Mouse (Mus musculus) retina, adult 2 months (tissue): ENCODE data around the gene Gm10320.

Source experiments
- DNase-seq: peaks from one replicate; pipeline ENCODE4 v3.0.0-alpha.2; 2012; ENCODE audit warnings: low read depth, low spot score

The Gm10320 gene

DNA sequence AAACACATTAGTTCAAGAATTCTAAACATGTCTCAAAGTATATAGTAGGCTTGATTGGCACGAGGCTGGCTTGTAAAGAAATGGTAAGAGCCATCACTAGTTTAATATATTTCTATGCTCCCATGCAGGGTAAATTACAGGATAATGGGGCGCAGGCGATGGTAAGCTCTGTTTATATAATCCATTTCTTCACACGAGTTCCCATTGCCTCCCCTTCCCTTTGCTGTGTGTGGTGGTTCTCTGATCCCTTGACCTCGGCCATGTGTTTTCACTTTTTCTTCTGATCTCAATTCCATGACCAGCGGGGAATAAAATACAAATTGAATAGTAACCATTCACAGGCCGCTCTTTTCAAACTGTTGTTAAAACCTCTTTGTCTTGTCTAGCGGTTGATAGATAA is 11.8 kb upstream of the Gm10320 start:
- no peak for DNase-seq

DNA sequence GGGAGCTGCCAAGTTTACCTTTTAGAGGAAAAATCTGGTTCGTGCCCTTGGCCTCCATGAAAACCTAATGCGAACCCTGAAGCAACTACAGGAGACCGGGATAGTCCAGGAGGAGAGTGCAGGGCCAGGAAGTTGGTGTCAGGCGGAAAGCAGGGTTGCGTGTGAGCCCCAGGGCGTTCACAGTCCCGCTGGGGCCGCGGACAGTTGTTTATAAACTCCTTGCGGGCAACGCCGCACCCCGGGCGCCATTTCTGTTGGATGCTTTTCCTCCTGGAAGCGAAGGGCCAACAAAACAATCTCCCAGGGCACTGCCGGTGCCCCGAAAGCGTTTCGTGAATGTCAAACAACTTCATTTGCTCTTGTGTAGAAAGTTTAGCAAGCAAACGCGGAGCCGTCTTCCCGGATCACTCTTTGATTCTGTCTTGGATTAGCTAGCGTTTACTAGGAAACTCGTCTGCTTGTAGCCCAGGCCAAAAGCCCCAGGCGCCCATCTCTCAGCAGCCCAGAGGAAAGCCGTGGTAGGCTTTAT is 11.1 kb upstream of the Gm10320 start:
- DNase-seq: no peak

DNA sequence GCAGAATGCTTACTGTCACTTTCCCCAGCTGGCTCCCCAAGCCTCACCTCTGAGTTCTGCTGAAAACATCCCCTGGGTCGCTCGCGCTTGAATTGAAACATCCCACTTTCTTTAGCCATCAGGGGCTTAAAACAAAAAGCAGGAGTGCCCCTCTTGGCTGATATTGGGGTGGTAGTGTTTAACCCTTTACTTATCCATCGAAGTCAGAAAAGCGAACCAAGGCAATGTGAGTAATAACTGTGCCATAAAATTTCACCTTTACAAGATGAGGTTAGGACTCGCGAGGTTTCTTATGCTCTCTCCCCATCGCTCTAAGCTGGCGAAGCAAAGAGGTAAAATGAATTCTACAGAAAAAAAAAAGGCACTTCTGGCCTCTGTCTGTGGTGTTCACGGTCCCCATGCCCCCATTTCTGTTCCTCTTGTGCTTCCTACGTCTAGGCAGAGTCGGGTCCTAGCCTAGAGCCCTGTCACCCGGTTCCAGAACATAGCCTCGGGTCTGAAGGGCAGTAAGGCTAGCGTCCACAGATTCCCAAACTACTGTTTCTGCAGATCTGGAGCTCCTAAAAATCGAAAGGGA is 10.5 kb upstream of the Gm10320 start:
- no peak for DNase-seq

DNA sequence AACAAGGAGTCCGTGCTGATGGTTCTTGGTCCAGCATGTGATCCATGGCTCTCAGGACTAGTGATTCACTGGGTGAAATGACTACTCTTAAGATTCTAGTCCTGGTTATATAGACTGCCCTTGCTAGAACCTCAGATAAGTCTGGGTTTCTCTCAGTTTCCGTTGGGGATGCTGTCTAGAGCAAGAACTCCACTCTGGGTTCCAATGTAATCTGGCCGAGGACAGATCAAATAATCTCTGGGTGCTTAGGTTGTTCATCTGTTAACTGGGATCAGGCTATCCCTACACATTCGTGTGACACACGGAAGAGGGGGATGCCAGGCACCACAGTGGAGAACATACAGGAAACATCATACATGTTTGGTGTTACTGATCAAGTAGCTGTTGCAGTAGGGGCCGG is 9.5 kb upstream of the Gm10320 start:
- DNase-seq: no peak

DNA sequence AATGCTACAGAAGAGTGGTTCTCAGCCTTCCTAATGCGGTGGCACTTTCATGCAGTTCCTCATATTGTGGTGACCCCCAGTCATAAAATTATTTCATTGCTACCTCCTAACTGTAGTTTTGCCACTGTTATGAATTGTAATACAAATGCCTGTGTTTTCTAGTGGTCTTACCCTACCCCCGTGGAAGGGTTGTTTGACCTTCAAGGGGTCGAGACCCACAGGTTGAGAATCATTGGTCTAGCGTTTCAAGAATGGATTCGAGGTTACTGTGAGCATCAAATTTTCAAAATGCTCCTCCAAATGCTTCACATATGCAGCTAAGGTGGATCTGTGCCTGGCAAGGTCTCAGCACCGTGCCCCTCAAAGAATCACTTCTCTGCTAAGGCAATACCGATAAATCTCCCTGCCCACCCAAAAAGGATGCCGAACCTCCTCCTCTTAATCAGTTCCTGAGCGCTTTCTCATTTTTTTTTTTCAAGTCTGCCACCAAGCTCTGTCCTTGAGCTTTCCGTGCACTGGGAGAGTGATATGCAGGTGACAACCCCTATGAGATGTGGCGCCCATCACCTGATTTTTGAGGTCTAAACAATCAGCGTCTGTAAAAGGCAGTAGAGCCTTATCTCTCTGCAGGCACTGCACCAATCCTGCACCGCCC is 8.8 kb upstream of the Gm10320 start:
- no peak for DNase-seq

DNA sequence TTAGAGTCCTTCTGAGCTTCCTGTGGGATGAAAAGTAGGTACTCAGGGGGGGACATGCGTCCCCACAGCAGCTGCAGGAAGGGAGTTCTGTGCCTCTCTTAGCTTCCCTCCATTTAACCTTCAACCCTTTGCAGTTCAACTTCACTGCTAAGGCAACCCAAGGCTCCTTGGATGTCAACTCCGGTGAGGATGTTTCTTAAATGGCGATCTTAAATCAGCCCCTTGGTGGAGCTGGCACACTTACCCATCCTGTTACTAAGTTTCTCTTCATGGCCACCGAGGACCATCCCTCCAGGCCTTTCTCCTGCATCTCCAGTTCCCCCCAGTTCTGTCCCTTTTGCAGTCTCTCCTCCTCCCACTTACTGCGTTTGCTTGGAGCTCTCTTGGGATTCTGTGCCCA is 6.8 kb upstream of the Gm10320 start:
- no peak for DNase-seq

DNA sequence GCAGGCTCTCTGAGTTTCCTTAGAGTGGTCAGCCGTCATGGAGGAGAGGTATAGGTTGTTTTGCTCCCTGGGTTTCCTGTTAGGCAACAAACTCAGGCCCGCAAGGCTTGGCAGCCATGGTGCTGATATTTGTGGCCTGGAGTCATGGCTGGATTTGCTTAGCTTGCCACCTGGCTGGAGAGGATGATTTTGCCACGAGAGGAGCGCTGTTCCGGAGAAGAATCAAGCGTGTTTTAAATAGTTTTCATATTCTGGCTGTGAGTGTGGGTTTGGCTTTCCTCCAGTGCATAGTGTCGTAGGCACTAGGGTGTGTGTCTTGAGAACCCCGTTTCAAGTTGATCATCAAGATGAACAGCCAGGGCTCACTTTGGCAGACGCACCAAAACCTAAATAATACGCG is 6.3 kb upstream of the Gm10320 start:
- DNase-seq: no peak

DNA sequence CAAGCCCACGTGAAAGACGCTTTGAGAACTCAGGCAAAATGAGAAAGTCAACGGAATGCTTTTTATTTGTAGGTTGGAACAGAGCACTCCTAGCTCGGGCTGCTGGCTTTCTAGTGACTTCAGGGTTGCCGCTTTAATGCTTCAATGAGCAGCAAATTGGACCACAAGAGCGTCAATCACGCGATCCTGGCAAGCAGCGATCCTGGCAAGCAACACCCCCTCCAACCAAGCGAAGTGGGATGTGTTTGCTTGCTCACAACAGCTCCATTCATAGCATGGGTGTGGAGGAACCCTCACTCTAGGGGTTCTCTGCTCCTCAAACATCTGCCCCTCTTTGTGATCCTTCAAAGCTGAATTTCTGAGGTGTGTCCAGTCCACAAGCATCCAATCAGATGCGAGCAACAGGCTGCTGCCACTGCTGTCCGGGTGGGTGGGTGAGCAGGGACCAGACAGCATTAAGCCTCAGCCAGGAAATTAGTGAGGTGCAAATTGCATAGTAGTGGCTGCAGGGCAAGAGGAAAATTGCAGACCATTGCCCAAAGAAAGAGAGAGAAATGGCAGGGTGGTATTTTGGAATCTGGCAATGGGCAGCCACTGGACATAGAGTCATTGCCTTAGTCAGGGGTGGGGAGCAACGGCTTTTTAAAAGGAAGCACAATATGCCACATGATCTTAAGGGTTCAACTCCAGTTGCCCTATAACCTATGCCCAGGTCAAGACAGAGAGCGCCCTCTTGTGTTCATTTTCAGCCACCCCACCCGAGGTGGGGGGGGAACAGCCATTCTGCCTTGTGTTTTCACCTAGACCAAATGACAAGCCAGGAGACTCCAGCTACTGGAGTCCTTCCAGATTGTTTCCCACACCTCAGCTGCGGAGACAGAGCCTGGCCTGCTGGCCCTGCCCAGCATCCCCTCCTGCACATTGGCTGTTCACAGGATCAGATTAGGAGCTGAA is 5.4 kb upstream of the Gm10320 start:
- no peak for DNase-seq

DNA sequence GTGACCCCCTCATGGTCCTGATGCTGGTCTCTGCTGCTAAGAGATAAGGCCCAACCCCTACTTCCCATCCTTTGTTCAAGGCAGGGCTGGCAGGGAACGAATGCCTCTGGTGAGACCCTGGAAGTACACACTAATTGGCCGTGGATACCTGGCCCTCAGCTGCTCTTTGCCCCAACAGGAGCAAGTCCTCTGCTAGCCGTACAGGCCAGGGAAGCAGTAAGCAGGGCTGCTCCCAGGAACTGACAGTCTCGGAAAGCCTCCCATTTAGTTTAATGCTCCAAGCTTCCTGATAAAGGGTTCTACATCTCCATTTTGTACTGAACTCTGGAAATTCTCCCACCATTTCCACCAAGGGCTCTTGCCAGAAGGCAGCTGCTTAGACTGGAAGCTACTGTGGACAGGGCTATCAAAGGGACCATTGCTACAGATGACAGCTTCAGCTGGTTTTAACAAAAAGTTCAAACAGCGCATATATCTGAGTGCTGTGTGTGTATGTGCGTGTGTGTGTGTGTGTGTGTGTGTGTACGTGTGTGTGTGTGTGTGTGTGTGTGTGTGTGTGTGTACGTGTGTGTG is 2.8 kb upstream of the Gm10320 start:
- DNase-seq: no peak

DNA sequence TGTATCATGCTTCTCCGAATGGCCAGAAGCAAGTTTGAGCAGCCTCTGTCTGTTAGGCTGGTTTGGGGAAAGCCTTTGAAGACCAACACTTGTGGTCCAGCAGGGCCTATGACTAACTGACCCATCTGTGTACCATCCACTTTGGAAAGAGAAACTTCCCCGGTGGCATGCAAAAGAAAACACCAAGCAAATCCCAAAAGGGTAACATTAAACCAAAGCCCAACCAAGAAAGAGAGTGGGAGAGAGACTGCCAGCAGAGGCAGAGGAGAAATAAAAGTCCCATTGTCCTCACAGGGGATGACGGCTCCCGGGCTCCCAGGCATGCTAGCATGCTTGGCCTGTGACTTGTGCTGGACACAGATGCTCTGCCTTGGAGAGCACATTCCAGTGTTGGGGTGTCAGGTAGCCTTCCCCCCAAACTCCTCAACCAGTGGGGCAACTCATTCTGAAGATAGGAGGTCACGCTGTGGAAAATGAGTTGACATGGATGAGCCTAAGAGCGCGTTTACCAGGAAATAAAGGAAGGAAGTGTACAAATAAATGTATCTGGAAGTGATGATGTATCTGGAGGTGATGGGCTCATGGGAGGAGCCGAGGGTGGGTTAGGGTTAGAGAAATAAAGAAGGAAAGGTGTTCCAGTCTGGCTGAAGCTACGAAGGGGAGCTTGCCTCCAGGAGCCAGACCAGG is 911 bp upstream of the Gm10320 start:
- no peak for DNase-seq

DNA sequence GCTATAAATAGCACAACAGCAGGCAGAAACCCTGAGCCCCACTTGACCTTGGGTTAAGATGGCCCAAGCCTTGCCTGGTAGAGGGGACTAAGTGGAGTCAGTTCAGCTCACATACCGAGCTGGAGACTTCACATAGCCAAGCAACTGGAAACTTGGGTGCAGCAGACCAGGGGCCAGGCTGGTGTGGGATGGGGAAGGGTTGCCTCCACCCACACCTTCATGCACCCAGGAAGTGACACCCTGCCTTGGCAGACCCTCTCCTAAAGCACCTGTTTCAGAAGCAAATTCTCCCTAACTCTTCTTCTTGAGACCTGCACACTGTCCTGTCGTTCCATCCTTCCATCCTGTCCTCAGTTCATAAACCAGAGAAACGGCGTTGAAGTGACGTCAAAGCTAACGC is 5.1 kb downstream of the Gm10320 start:
- DNase-seq: no peak

DNA sequence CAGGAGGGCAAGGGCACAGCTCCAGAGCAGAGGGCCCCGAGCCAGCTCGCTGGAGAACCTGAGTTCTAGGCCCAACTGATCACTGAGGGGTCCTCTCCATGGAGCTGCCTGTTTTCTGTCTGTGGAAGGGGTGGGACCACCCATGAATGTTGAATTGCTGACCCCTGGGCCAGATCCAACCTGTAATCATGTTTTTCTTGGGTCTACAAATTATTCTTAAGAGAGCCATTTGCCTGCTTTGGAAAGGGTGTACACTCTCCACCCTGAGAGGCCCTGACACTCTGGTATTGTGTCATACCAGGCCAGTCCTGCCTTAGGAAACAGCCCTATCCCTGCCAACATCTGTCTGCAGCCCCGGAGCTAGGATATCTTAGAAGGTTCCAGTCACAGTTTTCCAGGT is 5.6 kb downstream of the Gm10320 start:
- DNase-seq: no peak

DNA sequence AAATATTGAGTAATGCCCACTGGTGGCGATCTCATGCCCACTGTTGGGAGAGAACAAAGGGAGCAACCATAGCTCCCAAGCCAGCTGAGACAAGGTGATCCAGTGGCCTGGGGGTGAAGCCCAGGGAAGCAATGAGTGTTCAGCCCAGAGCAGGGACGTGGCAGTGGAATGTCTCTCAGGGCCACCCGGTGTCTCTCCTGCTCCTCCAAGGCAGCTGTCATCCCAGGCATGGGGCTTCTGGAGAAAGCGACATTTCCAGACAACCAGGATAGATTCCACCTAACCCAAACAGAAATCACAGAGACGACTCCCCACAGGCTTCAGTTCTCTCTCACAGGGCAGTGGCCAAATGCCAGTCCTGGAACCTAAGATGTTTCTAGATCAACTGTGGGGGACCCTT is 6.4 kb downstream of the Gm10320 start:
- DNase-seq: no peak

DNA sequence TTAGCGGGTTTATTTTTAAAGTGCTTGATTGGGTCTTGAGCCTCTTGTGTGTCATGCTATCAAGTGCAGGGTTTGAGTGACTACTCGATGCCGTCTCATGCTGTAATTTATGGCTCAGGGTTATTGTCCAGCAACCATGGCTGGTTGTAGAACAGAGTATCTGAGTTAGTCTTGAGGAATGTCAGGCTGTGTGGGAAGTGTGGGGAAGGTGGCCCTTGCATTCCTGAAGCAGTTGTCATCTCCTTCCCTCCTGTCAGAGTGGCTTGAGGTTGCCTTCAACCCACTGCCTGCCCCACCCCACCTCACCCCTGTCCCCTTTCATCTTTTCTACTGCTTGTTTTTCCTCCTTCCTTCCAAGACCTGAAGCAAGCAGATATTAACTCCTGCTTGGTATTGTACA is 13.8 kb downstream of the Gm10320 start:
- no peak for DNase-seq

DNA sequence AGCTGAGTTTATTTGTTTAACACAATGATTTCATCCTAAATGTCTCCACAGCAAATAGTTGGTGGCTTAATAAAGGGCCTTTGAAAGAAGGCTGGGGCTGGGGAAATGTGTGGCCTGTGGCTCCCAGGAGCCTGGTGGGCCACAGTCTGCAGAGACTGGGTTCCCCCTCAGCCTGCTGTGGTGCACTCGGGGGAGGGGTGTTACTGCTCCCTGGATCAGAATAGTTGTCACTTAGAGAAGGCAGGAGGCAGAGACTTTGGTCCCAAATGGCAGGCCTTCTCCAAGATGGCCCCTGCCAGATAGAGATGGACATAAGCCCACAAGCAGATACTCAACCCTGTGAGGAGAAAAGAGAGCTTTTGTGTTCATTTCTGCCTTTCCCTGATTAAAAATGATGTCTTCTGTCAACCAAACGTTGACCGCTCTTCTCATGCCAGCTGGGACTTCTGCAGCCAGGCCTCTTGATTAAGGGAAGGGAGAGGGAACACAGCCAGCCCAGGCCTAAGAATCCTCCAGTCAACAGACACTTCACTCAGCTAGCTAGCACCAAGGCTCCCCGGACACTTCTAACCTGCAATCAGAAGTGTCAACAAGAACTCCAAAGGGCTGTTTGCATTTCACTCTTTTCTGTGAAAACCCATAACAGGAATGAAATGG is 14.8 kb downstream of the Gm10320 start:
- no peak for DNase-seq

DNA sequence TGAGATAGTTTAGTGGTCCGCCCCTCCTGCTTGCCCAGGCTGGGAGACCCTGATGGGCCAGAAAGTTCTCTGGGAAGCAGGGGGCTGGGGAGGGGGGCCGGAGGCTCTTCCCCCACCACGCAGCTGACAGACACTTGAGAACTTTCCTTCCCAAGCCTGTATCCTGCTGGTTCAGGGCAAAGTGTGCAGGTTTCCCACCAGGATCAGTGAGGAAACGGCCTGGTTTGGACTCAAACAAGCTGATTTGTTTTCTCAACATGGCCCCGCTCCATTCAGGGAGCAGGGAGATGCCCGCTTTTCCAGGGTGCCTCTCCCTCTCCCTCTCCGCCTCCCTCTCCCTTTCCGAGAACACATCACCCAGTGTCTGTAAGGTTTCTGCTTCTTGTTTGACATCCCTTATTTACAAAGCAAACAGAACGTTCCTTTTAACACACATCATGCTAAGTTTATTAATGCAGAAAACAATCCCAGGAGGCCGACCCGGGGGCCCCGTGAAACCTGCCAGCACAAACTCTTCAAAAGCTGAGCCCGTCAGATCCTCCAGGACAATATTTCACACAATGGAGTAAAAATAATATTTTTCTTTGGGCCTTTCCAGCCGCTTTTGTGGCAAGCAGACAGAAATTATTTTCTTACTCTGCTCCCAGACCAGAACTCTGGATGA is 15.5 kb downstream of the Gm10320 start:
- DNase-seq: no peak

DNA sequence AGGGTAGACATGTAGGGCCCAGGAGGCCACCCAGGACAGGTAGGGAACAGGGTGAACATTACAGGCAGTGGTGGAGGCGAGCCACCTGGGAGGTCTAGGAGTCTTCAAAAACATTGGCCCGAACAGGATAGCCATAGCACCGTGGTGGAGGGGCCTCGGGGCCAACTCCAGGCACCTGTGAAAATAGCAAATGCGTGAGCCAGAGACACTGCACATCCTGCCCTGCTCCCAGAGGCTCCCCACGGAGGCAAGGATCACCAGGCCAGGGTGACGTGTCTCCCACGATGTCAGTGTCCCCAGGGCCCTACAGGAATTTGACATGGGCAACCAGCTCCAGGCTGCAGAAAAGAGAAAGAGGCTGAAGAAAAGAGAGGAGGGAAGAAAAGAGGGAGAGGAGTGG is 16.1 kb downstream of the Gm10320 start:
- no peak for DNase-seq

DNA sequence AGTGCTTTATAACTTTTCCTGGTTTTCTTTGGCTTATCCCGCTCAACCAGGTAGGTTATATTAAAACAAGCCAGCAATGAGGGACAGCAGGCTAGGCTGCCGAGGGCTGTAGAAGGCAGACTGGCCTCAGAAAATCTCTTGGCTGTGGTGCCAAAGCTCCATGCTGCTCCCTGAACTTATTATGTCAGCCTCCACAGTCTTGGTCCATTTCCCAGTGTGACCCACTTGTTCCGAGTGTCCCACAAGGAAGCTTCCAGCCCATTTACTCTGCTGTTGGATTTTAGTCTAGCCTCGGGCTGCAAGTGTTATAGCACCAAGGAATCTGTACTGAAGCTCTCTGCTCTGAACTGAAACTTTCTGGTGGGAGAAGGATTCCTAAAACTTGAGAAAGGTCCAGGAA is 18.8 kb downstream of the Gm10320 start:
- DNase-seq: no peak

DNA sequence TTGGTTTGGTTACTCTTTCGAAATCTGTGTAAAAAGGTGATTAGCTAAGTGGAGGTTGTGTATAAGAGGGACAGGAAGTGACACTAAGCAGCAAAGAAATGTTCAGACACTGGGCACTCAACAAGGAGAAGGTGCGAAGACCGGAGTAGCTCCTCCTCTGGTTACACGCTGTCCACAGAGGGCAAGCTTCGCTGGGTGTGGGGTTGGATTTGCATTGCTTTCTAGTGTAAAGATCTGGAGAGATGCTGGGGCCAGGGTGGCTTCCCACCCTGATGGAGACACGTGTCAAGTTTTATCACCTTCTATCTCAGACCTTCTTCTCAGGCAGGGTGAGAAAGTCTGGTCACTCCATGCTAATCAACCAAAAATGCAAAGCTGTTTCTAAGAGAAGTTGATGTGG is 20.0 kb downstream of the Gm10320 start:
- DNase-seq: no peak

DNA sequence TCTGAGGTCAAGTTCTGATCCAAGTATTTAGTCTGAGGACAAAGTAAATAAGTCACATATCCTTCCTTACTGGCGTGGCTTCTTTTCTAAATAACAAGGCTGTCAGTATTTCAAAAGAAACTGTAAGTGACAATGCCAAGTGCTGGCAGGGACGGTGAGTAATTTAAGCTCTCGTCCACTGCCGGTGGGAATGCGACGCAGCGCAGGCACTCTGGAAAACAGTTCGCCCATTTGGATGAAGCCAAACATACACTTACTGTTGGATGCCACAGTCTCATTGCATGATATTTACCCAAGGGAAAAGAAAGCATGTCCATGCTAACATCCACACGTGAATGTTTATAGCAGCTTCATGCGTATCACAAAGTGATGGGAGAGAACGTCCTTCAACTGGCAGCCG is 21.5 kb downstream of the Gm10320 start:
- no peak for DNase-seq

DNA sequence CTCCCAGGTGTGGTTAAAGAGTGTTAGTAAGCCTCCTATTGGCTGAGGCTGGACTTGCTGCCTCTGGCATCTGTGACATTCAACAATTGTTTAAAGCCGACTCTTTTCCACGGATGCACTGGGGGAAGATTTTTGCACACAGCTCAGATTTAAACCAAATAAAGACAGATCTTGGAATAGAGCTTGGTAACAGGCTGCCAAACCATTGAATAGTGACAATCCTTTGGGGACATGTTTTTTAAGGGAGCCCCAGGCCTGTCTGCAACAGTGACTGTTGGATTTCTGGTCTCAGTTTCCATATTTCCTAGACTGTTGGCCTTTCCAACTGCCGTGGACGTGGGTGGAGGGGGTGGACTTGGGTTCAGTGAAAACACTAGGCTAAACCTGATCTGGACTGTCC is 21.9 kb downstream of the Gm10320 start:
- no peak for DNase-seq
